Mouse (Mus musculus): Measurements from ENCODE around the gene Mical3. TPM values are rescaled to one million over a fixed set of nuclear protein-coding genes. Genes with fewer than 3 reads are reported as not detected.

The Mical3 gene
- polyA plus RNA-seq (2012; rRNA removed), result 17.3 and 17.7 TPM in 2 replicates
- 13.3 and 16.3 TPM in 2 replicates for polyA plus RNA-seq (2014; fragmentation: Nextera tagmentation; extraction: Ambion mirVana)

GRCm38 (mm10) chr6:121130773-121131172 is at the start of gene Mical3:
Gene Mical3 (minus strand): TSS chr6:121130999.
- Histone ChIP-seq H3K4me1 (ENCODE audit: control insufficient read depth, insufficient read depth, low read length) (peaks cover 13% of the 10 kb centered on the region; the same call in 1 of the 2 replicates), H3K4me3 (replicated peaks; ENCODE audit: low read length) (peak within 1 kb of the TSS; percentile 34), H3K9me3 (ENCODE audit: control insufficient read depth, low read length) (no peaks in the 10 kb centered on the region), H3K27ac (replicated peaks; ENCODE audit: low read depth, low read length) (no peak within 1 kb of the TSS), H3K4me2 (replicated peaks; ENCODE audit: low read depth, low read length, severe bottlenecking) (peak within 1 kb of the TSS; percentile 71), H3K36me3 (ENCODE audit: control insufficient read depth, insufficient read depth, low read length) (no peaks in the 10 kb centered on the region), H3K27me3 (ENCODE audit: control insufficient read depth, insufficient read depth, low read length) (peaks cover 18% of the 10 kb centered on the region; the same call in 1 of the 2 replicates), H3K9ac (ENCODE audit: low read depth, low read length, severe bottlenecking) (peak within 1 kb of the TSS; percentile 52)
- WGBS, result under 1% methylated on average over 17 of the region's 17 CpGs
- DNase-seq (ENCODE audit: low spot score) (no peak), ATAC-seq (ENCODE audit: low FRiP score, low read depth) (peak; percentile 42; the same call in 1 of the 2 replicates)
- TF ChIP-seq POLR2A (IDR thresholded peaks at IDR 0.05; ENCODE audit: borderline replicate concordance, extremely low read depth, insufficient read depth, insufficient read length), result no peak

GRCm38 (mm10) chr6:121179846-121180245 is 49.0 kb upstream of the Mical3 start:
- no peak for TF ChIP-seq POLR2A (IDR thresholded peaks at IDR 0.05; ENCODE audit: borderline replicate concordance, extremely low read depth, insufficient read depth, insufficient read length)
- 74% methylated on average over 7 of the region's 7 CpGs for WGBS
- H3K27me3 ChIP-seq (ENCODE audit: control insufficient read depth, insufficient read depth, low read length), result no peaks in the 10 kb centered on the region
- peaks cover 20% of the 10 kb centered on the region for H3K4me1 ChIP-seq (ENCODE audit: control insufficient read depth, insufficient read depth, low read length)
- no peak overlapping the region for H3K4me2 ChIP-seq (replicated peaks; ENCODE audit: low read depth, low read length, severe bottlenecking)
- H3K4me3 ChIP-seq (replicated peaks; ENCODE audit: low read length), result no peak overlapping the region
- no peaks in the 10 kb centered on the region for H3K36me3 ChIP-seq (ENCODE audit: control insufficient read depth, insufficient read depth, low read length)
- DNase-seq (ENCODE audit: low spot score) (no peak), ATAC-seq (ENCODE audit: low FRiP score, low read depth) (no peak)
- no peak overlapping the region for H3K27ac ChIP-seq (replicated peaks; ENCODE audit: low read depth, low read length)
- no peaks in the 10 kb centered on the region for H3K9me3 ChIP-seq (ENCODE audit: control insufficient read depth, low read length)
- H3K9ac ChIP-seq (ENCODE audit: low read depth, low read length, severe bottlenecking), result no peak overlapping the region

- Histone ChIP-seq H3K27me3 (ENCODE audit: control insufficient read depth, insufficient read depth, low read length) (no peaks in the 10 kb centered on the region), H3K4me2 (replicated peaks; ENCODE audit: low read depth, low read length, severe bottlenecking) (no peak overlapping the region), H3K9me3 (ENCODE audit: control insufficient read depth, low read length) (no peaks in the 10 kb centered on the region), H3K27ac (replicated peaks; ENCODE audit: low read depth, low read length) (no peak overlapping the region), H3K36me3 (ENCODE audit: control insufficient read depth, insufficient read depth, low read length) (no peaks in the 10 kb centered on the region), H3K9ac (ENCODE audit: low read depth, low read length, severe bottlenecking) (no peak overlapping the region), H3K4me1 (ENCODE audit: control insufficient read depth, insufficient read depth, low read length) (peaks cover 12% of the 10 kb centered on the region), H3K4me3 (replicated peaks; ENCODE audit: low read length) (no peak overlapping the region)
- ATAC-seq (ENCODE audit: low FRiP score, low read depth), result no peak
- TF ChIP-seq POLR2A (IDR thresholded peaks at IDR 0.05; ENCODE audit: borderline replicate concordance, extremely low read depth, insufficient read depth, insufficient read length), result no peak
- 56% methylated on average over 7 of the region's 7 CpGs for WGBS
- peak; percentile 80 for DNase-seq (ENCODE audit: low spot score)
Observed at GRCm38 (mm10) chr6:121178700-121179358, 48.0 kb upstream of the Mical3 start.

- no peak overlapping the region for H3K4me3 ChIP-seq (replicated peaks; ENCODE audit: low read length)
- WGBS, result 70% methylated on average over 7 of the region's 7 CpGs
- H3K9ac ChIP-seq (ENCODE audit: low read depth, low read length, severe bottlenecking), result no peak overlapping the region
- DNase-seq (ENCODE audit: low spot score) (no peak), ATAC-seq (ENCODE audit: low FRiP score, low read depth) (no peak; the same call in 1 of the 2 replicates)
- H3K9me3 ChIP-seq (ENCODE audit: control insufficient read depth, low read length), result no peaks in the 10 kb centered on the region
- no peak overlapping the region for H3K4me2 ChIP-seq (replicated peaks; ENCODE audit: low read depth, low read length, severe bottlenecking)
- H3K36me3 ChIP-seq (ENCODE audit: control insufficient read depth, insufficient read depth, low read length), result no peaks in the 10 kb centered on the region
- H3K27ac ChIP-seq (replicated peaks; ENCODE audit: low read depth, low read length), result no peak overlapping the region
- H3K4me1 ChIP-seq (ENCODE audit: control insufficient read depth, insufficient read depth, low read length), result peaks cover 15% of the 10 kb centered on the region
- no peaks in the 10 kb centered on the region for H3K27me3 ChIP-seq (ENCODE audit: control insufficient read depth, insufficient read depth, low read length)
- no peak for TF ChIP-seq POLR2A (IDR thresholded peaks at IDR 0.05; ENCODE audit: borderline replicate concordance, extremely low read depth, insufficient read depth, insufficient read length)
Observed at GRCm38 (mm10) chr6:121177118-121177708, 46.4 kb upstream of the Mical3 start.

GRCm38 (mm10) chr6:121176731-121177098 is 45.9 kb upstream of the Mical3 start:
- WGBS, result 68% methylated on average over 4 of the region's 4 CpGs
- H3K36me3 ChIP-seq (ENCODE audit: control insufficient read depth, insufficient read depth, low read length), result no peaks in the 10 kb centered on the region
- peaks cover 15% of the 10 kb centered on the region for H3K4me1 ChIP-seq (ENCODE audit: control insufficient read depth, insufficient read depth, low read length)
- H3K4me3 ChIP-seq (replicated peaks; ENCODE audit: low read length), result no peak overlapping the region
- no peak overlapping the region for H3K9ac ChIP-seq (ENCODE audit: low read depth, low read length, severe bottlenecking)
- H3K9me3 ChIP-seq (ENCODE audit: control insufficient read depth, low read length), result no peaks in the 10 kb centered on the region
- DNase-seq (ENCODE audit: low spot score) (no peak), ATAC-seq (ENCODE audit: low FRiP score, low read depth) (no peak)
- no peak overlapping the region for H3K27ac ChIP-seq (replicated peaks; ENCODE audit: low read depth, low read length)
- no peaks in the 10 kb centered on the region for H3K27me3 ChIP-seq (ENCODE audit: control insufficient read depth, insufficient read depth, low read length)
- no peak overlapping the region for H3K4me2 ChIP-seq (replicated peaks; ENCODE audit: low read depth, low read length, severe bottlenecking)
- TF ChIP-seq POLR2A (IDR thresholded peaks at IDR 0.05; ENCODE audit: borderline replicate concordance, extremely low read depth, insufficient read depth, insufficient read length), result no peak

Data from limb, embryonic 14.5 days (tissue).